Mouse (Mus musculus) spleen, adult 2 months (tissue): ENCODE measurements at regions not wholly inside any gene's neighbourhood (a gene's known extent, or its start where the extent isn't known, plus 50 kb on each side); places are given as distances from the start of the nearest gene placed in this dataset.

ENCODE experiments used
- CTCF ChIP-seq: fragments of 200-500 bp; IDR thresholded peaks from 2 replicates; pipeline ENCODE4 v1.5.1; 2011; ENCODE audit warnings: mild to moderate bottlenecking, inconsistent platforms; ENCODE audit not compliant: insufficient read depth, insufficient read length, insufficient replicate concordance; ENCODE audit errors: extremely low read depth
- POLR2A ChIP-seq: fragments of 200-500 bp; IDR thresholded peaks from 2 replicates; pipeline ENCODE4 v1.6.1; 2011; ENCODE audit warnings: low read depth, low read length, inconsistent platforms

DNA sequence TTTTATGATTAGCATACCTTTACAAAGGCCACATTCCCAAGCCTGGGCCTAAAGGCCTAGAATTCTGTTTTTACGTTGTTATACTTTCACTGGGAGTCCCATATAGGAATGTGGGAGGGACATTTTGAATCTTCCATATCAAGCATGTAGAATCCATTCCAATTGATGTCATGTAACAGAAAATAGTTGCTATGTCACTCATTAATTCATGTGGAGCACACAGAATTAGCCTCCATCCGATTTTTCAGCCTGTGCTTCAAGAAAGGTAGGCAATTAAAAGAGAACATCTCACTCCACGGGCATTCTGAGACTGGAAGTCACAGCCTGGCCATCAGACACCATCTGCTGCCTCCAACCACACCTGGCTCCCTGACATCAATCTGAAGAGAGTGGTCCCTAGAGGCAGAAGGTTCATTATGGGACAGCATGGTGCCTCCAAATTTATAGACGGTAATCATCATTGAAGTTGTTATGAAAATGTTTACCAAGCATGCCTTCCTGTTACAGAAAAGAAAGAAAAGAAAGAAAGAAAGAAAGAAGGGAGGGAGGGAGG lies 436.9 kb upstream of the Sphkap start:
- TF ChIP-seq CTCF (no peak), POLR2A (no peak)
